Mouse (Mus musculus) testis, adult 2 months (tissue): ENCODE results near the gene Ercc6. TPM values are rescaled to one million over a fixed set of nuclear protein-coding genes. Genes with fewer than 3 reads are reported as not detected.

Source experiments
- H3K27ac ChIP-seq: fragments of 200-500 bp; 2 replicates; pipeline ENCODE4 v1.5.1; 2012; ENCODE audit warnings: low read depth, low read length; ENCODE audit not compliant: control insufficient read depth, insufficient read depth
- H3K27me3 ChIP-seq: fragments of 200-500 bp; 2 replicates; pipeline ENCODE4 v1.6.1; 2012; ENCODE audit warnings: mild to moderate bottlenecking, low read length, moderate library complexity; ENCODE audit not compliant: control insufficient read depth, insufficient read depth
- H3K36me3 ChIP-seq: fragments of 200-500 bp; 2 replicates; pipeline ENCODE4 v1.6.1; 2012; ENCODE audit warnings: mild to moderate bottlenecking, low read length; ENCODE audit not compliant: control insufficient read depth, insufficient read depth
- H3K4me1 ChIP-seq: fragments of 200-500 bp; 2 replicates; pipeline ENCODE4 v1.6.1; 2012; ENCODE audit warnings: low read length; ENCODE audit not compliant: control insufficient read depth, insufficient read depth
- H3K4me3 ChIP-seq: fragments of 200-500 bp; 2 replicates; pipeline ENCODE4 v1.5.1; 2012; ENCODE audit warnings: low read depth, mild to moderate bottlenecking, low read length, moderate library complexity, mixed read lengths; ENCODE audit not compliant: control insufficient read depth
- CTCF ChIP-seq: fragments of 200-500 bp; IDR thresholded peaks from 2 replicates; pipeline ENCODE4 v1.5.1; 2012; ENCODE audit warnings: low read depth, mild to moderate bottlenecking, inconsistent platforms, low read length, moderate library complexity; ENCODE audit not compliant: control insufficient read depth, insufficient read depth, insufficient replicate concordance
- POLR2A ChIP-seq: fragments of 200-500 bp; IDR thresholded peaks from 2 replicates; pipeline ENCODE4 v1.6.1; 2012; ENCODE audit warnings: low read depth, mild to moderate bottlenecking, inconsistent platforms, low read length, moderate library complexity; ENCODE audit not compliant: control insufficient read depth
- polyA plus RNA-seq: library from polyadenylated mRNA; depleted of rRNA; stranded (reverse); fragments of >200 nt; gene quantifications from 2 replicates; pipeline ENCODE4 v1.2.3, GENCODE M21; 2012

The Ercc6 gene
- polyA plus RNA-seq, 1 experiment = 8.0 TPM

GRCm38 (mm10) chr14:32572519-32572918 lies 59.2 kb downstream of the Ercc6 start:
- H3K4me1 ChIP-seq = no peaks in the 10 kb centered on the region
- H3K27me3 ChIP-seq = no peaks in the 10 kb centered on the region
- no peak overlapping the region for H3K27ac ChIP-seq
- H3K36me3 ChIP-seq = peaks cover 6% of the 10 kb centered on the region
- no peak overlapping the region for H3K4me3 ChIP-seq
- TF ChIP-seq POLR2A = no peak
- TF ChIP-seq CTCF = no peak

GRCm38 (mm10) chr14:32578420-32578819 lies 65.1 kb downstream of the Ercc6 start:
- H3K27me3 ChIP-seq = no peaks in the 10 kb centered on the region
- H3K36me3 ChIP-seq = no peaks in the 10 kb centered on the region; the same call in none of the 2 replicates
- no peak overlapping the region for H3K27ac ChIP-seq
- H3K4me1 ChIP-seq = no peaks in the 10 kb centered on the region
- TF ChIP-seq CTCF (no peak), POLR2A (no peak)
- H3K4me3 ChIP-seq = no peak overlapping the region

DNA sequence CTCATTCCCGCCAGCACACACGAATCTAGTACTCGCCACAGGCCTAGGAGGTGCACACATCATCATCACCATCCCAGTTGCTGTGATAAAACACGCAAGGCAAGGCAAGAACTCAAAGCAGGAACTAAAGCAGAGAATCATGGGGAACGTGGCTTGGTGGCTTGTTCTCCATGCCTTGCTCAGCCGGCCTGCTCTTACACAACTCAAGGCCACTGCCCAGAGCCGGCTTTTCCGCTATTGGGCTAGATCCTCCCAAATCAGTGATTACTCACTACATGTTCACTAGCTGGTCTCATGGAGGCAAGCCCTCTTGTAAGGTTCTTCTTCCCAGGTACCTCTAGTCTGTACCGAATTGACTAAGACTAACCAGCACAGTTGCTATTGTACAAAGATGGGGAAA lies 70.4 kb downstream of the Ercc6 start:
- H3K4me3 ChIP-seq = no peak overlapping the region
- H3K27ac ChIP-seq = no peak overlapping the region
- no peak for TF ChIP-seq POLR2A
- no peak for TF ChIP-seq CTCF
- no peaks in the 10 kb centered on the region for H3K27me3 ChIP-seq
- no peaks in the 10 kb centered on the region for H3K4me1 ChIP-seq
- H3K36me3 ChIP-seq = no peaks in the 10 kb centered on the region

GRCm38 (mm10) chr14:32587013-32587784 lies 73.9 kb downstream of the Ercc6 start:
- Histone ChIP-seq H3K27me3 (no peaks in the 10 kb centered on the region), H3K27ac (no peak overlapping the region), H3K4me1 (no peaks in the 10 kb centered on the region), H3K4me3 (no peak overlapping the region), H3K36me3 (no peaks in the 10 kb centered on the region)
- TF ChIP-seq CTCF (peak; percentile 47; the same call in 1 of the 2 replicates), POLR2A (no peak)

GRCm38 (mm10) chr14:32590377-32590776 lies 77.1 kb downstream of the Ercc6 start:
- H3K27ac ChIP-seq = no peak overlapping the region
- no peaks in the 10 kb centered on the region for H3K36me3 ChIP-seq
- TF ChIP-seq POLR2A (no peak), CTCF (no peak)
- H3K4me1 ChIP-seq = no peaks in the 10 kb centered on the region
- H3K4me3 ChIP-seq = no peak overlapping the region
- H3K27me3 ChIP-seq = no peaks in the 10 kb centered on the region

DNA sequence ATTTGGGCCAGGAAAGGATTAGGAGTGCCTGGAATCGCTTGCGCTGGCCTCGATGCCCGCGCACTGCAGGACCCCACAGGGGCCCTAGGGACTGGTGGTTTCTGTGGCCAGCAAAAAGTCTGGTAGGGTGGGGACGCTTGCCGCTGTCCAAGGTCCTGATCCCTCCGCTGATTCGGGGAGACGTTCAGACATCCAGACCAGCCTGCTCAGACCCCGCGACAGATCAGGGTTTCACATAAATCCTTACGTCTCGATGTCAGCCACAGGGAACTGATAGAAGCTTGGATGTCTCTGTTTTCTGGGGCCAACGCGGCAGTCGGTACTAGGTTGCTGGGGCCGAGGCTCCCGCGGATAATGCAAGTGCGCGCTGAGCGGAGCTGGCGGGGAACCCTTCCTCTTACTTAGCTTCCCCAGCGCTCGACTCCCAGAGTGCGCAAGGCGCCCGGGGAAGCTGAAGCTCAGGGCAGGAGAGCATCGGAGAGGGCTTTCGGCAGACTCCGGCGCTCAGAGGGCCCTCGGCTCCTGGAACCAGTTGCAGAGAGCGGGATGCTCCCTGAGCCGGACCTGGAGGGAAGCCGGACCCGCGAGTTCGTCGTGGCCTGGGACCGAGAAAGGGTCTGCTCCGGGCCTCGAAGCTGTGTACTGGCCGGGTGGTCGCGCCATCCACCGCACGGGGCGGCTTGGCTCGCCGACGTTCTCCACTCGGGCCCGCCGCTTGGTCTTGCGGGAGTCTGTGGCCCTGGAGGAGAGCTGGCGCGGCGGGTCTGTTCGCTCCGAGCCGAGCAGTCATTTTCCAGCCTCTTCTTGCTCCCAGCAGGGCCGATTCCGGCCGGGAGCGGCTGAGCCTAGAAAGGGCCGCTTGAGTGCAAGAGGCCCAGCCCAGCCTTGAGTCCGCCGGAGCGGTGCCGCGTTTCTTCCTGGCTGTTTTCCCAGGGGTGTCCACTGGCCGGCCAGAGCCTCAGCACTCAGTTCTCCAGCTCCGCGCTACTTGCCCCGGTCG lies 84.2 kb downstream of the Ercc6 start:
- no peaks in the 10 kb centered on the region for H3K36me3 ChIP-seq
- peak overlapping the region; percentile 28 for H3K4me3 ChIP-seq
- peaks cover 3% of the 10 kb centered on the region; the same call in 1 of the 2 replicates for H3K27me3 ChIP-seq
- TF ChIP-seq CTCF = no peak
- H3K4me1 ChIP-seq = peaks cover 15% of the 10 kb centered on the region
- no peak overlapping the region for H3K27ac ChIP-seq
